Mouse (Mus musculus) heart, postnatal 25 days (tissue): ENCODE results near the gene Slc6a17. TPM values are rescaled to one million over a fixed set of nuclear protein-coding genes. Genes with fewer than 3 reads are reported as not detected.
A peak's percentile ranks its signal among the peaks of the same experiment; 100 is the strongest.

Experiments
- DNase-seq: peaks from one replicate; pipeline ENCODE4 v3.0.0; 2022; ENCODE audit warnings: low spot score
- intact Hi-C: fragments of 180-260 bp; cut with DNase I; formaldehyde crosslinking; loops from one replicate; pipeline ENCODE4 v1.15.1; 2025
- total RNA-seq, 2 experiments: library from RNA; stranded (reverse); gene quantifications; 2 replicates each; pipeline ENCODE4 v1.2.3; 2021

Gene Slc6a17
- 1 to 10 TPM; 1.5 to 2.4 TPM for total RNA-seq

DNA sequence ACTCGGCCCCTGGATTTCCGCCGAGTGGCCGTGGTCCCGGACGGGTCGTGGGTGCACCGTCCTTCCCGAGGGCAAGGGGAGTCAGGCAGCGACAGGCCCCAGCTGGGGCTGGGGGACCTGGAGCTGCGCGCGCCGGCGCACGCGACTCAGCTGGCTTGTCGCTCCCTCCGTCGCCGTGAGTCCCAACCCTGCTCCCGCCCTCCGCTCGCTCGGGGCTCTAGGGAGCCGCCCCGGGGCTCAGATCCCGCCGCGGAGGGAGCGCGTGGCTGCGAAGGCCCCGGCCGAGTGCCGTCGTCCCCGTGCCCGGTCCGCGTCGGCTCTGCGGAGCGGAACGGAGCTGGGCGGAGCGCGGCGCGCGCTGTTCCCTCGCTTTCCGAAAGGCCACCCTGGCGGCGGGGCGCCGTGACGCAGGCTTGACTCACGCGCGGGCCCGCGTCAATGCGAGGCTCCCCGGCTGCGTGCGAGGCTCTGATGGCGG, at the start of gene Slc6a17:
Gene Slc6a17 (minus strand): TSS at position 388 of the 478 bp plus-strand sequence.
- intact Hi-C loops = no loop called here
- no peak for DNase-seq

DNA sequence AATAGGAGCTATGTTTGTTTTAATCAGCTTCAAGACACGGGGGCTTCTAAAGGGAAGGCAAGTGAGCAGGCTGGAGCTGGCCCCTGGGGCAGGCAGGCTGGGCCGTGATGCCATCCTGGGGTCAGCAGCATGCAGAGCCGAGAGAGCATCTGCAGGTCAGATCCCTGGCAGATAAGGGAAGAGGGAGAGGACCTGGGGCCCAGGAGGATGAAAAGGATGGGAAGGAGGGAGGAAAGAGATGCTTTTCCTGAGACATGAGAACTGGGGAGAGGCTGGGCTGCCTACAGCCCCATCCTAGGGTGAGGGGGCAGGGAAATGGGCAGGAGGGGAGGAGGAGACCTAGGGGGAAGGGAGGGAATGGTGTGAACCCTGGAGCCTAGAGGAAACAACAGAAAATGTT, 47.5 kb upstream of the Slc6a17 start:
- intact Hi-C loops = no loop called here
- DNase-seq = no peak

DNA sequence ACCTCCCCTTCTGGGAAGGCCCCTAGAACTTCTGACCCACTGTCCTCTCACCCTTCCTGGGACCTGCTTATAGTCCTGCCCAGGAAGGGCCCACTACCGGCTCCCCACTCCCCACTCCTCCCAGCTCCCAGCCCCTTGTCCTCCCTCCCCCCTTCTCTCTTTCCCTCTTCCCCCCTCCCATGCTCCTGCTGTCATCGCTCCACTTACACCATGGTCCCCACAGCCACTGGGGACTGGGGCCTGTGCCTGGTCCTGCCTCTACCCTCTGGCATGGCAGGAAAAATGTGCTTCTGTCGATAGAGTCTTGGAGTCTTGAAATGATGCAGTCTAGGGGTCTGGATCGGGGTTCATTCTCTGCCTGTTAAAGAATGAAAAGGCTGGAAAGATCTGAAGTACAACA, 46.1 kb upstream of the Slc6a17 start:
- intact Hi-C loops = no loop called here
- no peak for DNase-seq

DNA sequence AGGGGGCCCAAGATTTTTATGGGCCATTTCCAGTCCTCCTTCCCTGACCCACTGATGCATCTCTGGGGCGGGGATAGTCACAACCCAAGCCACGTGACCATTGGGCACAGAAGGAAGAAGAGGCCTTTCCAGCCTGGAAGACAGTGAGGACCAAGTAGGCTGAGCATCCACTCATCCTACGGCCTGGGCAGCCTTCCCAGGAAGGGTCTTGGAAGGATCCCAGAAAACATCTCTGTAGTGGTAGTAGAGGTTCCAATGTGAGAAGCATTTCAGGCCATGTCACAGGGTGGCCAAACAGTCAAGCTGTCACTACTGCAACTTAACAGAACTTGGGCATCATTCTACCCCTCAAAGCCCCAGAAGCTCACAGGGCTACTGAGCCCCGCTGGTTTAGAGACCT, 44.8 kb upstream of the Slc6a17 start:
- no peak for DNase-seq
- intact Hi-C loops = no loop called here

DNA sequence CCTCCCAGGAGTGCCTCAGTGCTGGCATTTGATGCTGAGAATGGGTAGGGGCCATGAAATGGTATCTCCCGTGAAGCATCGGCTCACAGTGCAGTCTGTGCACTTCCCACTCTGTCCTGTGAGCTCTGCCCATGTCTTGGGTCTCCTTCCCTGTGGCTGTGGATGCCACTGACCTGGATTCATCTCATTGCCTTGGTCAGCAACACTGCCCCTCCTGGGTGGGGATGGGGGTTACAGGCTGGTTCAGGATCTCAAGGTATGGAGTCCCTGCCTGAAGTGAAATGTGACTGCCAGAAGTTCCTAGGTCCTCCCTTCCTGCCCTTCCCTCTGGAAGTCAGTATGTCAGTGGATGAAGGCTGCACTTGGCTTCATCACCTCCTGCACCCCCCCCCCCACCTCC, 44.3 kb upstream of the Slc6a17 start:
- intact Hi-C loops = no loop called here
- DNase-seq = no peak

DNA sequence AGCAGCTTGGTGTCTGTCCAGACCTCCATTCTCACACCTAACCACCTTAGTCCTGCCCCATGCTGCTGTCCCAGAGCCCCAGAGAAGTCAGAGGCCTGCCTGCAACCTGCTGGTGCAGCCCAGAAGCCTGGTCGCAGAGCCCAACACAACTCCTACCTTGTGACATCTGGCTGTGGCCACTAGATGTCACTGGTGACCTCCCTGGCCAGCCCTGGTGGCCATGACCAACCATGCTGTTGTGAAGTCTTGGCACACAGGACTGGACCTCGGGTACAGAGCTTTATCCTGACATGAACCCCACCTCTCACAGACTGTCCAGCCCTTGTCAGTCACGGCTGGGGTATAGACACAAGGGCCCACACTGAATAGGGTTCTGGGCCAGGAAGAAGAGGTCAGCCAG, 41.4 kb upstream of the Slc6a17 start:
- peak; percentile 54 for DNase-seq
- intact Hi-C loops = loop anchor here (1.0 to 2.0 kb wide), 2 partner anchors 20 to 54 kb away; no protein-coding TSS in a partner anchor

DNA sequence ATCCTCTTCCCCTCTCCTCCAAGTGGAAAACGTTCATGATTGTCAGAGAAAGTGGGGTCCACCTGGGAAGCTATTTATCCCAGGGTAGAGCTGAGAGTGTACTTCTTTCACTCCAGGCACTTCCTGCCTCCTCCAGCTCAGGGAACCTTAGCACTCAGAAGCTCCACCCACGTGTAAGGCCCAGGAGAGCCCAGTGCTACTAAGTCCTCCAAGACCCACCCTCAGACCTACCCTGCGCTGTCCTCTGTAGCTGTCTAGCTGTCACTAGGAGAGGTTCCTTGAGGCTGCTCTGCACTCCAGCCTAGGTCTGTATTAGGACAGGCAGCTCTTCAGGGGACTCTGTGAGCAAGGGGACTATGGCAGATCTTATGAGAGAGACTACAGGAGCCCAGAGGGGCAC, 40.9 kb upstream of the Slc6a17 start:
- intact Hi-C loops = loop anchor here (1.0 to 2.0 kb wide), 2 partner anchors 21 to 54 kb away; no protein-coding TSS in a partner anchor
- DNase-seq = no peak

DNA sequence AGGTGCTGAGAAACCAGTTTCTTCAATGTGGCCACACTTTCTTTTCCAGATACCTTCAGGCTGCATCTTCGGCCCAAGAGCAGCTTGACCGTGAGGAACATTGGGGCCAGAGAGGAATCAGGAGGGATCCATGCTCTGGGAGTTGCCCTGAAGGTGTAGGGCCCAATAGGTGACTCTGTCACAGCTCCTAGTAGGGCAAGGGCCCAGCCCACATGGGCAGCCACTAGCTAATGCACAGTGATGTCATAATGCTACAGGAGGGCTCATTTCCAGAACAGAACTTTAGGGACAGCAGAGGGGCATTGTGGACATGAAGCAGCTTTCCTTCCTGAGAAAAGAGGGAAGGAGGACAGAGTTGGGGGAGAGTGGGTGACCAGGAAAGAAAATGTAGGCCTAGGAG, 37.0 kb upstream of the Slc6a17 start, which contains the start of gene Ubl4b:
Gene Ubl4b (minus strand): TSS at position 232 of the 400 bp plus-strand sequence.
- no peak for DNase-seq
- intact Hi-C loops = loop anchor here (5.0 kb wide), 1 partner anchor 73 kb away; no protein-coding TSS in a partner anchor

DNA sequence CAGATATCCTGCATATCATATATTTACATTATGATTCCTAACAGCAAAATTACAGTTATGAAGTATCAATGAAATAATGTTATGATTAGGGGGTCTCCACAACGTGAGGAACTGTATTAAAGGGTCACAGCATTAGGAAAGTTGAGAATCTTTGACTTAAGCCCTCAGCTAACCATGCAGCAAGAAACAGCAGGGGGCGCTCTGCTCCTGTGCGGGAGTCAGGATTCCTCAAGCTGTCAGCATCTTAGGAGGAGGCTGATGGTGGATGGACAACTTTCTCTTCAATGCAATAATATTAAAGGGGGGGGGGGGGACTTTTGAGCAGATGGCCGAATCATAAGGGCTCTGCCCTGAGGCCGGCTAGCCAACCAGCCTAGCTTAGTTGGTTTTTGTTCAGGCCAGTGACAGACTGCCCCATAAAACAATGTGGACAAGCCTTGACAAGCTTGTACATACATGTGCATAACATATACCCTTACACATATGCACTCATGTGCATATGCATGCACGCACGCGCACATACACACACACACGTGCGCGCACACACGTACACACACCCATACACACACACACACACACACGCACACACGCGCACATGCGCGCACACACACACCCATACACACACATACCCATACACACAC, 32.7 kb upstream of the Slc6a17 start:
- DNase-seq = no peak
- intact Hi-C loops = loop anchor here (5.0 kb wide), 1 partner anchor 68 kb away; no protein-coding TSS in a partner anchor

DNA sequence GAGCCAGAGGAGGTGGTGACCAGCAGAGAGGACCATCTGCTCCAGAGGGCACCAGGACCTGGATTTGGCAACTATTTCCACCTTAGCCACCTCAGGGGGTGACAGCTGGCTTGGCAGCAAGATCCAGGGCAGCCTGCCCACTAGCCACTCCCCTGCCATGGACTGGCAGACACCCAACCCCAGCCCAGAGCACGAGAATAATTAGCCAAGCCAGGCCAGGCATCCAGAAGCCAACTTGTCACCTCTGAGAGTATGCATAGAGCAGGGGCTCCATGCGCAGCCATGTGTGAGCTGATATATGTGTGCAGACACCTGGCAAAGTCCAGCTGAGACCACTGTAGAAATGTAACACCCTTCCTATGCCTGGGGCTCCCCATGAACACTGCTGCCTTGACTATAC, 29.1 kb upstream of the Slc6a17 start:
- intact Hi-C loops = no loop called here
- DNase-seq = no peak

DNA sequence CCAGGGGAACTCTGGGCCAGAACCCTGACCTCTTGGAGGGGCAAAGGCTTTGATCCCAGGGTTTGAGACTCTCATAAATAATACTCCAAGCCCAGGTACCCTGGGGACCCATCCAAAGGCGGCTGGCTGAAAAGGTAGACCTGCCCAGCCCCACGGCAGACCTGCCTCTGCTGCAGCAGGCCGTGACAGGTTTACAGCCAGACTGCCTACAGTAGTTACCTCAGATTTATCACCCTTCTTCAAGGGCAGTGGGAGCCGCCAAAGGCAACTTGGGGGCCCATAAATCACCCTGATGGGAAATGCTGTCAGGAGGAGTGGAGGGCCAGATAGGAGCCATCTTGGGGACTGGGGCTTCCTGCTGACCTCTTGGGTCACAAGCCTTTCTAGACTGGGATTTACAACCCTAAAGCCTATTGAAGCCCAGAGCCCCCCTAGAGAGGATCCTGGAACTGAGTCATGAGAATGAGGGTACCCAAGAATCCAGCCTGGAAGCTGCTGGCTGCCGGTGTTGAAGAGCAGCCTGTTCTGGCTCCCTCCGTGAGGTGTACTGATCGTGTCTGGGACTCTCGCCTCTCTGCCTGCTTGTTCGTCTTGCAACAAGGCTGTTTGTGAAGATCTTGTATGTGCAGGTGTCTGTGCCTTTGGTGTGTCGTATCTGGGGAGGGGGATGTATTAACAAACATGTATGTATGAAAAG, 28.0 kb upstream of the Slc6a17 start:
- intact Hi-C loops = no loop called here
- DNase-seq = no peak

DNA sequence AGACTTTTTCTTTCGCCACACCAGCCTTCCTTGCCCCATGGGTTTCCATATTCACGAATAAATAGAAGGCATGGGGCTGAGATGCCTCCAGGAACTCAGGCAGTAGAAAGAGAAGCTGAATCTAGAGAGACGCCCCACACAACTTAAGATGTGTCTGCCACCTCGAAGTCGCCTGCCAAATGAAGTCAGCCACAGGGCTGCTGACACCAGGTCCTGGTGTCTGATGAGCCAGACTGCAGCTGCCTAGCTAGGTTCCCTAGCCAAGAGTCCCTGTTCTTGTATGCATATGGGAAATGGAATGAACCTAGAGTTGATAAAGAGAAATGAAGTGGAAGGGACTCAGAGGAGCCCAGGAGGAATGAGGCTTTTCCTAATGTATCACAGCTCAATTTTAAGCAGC, 27.5 kb upstream of the Slc6a17 start:
- intact Hi-C loops = no loop called here
- DNase-seq = no peak

DNA sequence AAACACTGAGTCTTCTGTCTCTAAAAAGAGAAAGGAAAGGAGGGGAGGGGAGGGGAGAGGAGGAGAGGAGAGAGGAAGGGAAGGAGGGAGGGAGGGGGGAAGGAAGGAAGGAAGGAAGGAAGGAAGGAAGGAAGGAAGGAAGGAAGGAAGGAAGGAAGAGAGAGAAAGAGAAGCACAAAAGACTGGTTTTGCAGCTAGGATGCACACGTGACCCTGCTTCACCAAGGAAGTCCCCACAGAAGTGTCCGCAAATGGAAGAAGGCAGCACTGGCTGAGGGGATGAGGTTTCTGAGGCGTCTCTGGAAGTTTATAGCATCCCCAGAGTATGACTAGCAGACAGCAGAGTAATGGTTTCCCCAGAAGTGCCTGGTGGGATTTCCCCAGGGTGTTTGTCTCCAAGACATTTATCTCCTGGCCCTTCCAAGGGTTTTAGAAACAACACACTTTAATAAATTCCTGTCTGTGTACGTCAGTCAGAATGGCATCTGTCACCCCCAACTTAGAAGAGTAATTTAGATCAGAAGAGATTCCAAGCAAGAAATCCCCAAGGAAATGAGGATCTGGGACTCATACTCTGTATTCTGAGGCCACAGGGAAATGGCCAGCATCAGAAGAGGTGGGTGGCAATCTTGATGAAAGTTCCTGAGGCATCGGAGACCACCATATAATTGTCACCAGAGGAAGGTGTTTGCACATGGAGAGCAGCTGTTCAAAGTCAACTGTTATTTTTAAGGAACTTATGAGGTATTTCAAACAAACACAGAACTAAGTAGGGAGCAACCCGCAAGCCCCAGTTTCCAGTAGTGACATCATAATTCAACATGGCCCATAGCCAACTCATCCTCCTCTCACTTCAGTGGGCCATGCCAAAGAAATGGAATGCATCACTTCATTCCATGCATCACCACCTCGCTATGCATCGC, 25.6 kb upstream of the Slc6a17 start:
- intact Hi-C loops = no loop called here

DNA sequence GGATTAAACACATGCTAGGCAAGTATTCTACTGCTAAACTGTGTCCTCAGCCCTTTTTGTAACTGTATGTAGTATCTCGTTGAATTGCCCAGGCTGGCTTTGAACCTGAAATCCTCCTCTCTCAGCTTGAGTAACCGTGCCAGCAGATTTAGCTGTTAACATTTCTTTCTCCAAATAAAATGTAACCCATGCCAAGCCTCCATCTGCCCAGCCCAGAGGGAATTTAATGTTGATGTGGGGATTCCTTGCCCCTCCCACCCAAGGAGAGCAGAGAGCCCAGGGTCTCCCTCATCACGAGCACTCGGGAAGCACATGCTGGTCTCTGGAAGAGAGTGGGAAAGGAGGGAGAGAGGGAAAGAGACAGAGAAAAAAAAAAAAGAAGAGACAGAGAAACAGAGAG, 24.8 kb upstream of the Slc6a17 start:
- intact Hi-C loops = no loop called here
- no peak for DNase-seq

More for the DNA sequence above, 25.6 kb upstream of the Slc6a17 start:
- no peak for DNase-seq

DNA sequence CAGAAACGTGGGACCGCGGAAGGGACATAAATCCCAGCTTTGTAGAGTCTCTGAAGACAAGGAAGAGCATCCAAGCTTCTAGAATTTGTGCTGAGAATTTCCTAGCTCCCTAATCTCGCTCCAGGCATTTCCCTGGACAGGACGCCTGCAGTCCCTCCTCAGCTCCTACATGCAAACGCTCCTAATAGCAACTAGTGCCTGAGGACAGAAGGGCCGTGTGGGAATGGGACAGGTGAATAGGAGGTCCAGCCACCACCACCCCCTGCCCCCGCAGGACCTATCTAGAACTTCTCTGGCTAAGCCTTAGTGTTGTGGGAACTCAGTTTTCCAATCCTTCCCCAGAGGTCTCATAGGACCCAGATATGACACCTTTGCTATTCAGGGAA, 19.7 kb upstream of the Slc6a17 start:
- no peak for DNase-seq
- intact Hi-C loops = no loop called here

DNA sequence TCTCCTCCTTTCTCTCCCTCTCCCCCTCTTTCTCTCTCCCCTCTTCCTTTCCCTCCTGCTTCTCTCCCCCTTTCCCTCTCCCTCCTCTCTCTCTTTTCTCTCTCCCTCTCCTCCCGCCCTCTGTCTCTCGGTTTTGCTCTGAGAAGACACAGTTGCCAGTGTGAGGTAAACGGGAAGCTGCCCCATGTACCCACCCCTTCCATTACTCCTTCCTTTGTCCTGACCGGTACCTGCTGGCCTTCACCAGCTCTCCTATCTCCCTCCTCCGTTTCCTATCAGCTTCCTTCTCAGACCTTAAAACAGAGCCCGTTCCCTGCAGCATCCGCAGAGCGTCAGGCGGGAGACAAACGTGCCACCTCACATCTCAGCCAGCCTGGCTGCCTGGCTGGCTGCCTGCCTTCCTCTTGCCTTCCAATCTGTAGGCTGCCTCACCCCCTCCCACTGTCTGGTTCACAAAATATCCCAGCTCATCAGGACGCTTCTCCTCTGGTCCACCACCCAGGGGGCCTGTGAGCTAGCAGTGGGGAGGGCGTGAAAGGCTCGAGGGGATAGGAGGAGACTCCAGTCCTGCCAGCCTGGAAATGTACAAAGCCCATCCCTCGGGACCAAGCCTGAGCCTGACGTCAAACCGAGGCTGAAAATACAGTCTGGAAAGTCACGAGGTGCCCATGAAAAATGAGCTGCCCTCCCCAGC, 19.1 kb upstream of the Slc6a17 start:
- intact Hi-C loops = no loop called here

DNA sequence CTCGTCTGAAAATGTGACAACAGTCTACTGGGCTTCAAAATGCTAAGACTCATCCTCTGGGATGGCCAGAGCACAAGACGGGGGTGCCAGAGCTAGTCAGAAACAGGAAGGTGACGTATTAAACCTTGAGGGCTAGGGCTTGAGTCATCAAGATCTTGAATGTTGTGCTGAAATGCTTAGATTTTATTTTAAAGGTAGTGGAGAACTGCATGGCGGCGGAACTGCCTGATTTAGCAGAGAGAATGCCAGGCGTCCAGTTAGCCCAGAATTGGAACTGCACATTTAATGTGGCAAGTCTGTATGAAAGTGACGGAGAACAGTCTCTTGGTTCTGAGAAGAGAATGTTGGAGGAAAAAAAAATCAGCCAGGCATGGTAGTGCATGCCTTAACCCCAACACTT, 17.1 kb upstream of the Slc6a17 start:
- no peak for DNase-seq
- intact Hi-C loops = no loop called here

More for the DNA sequence above, 19.1 kb upstream of the Slc6a17 start:
- peak; percentile 15 for DNase-seq

DNA sequence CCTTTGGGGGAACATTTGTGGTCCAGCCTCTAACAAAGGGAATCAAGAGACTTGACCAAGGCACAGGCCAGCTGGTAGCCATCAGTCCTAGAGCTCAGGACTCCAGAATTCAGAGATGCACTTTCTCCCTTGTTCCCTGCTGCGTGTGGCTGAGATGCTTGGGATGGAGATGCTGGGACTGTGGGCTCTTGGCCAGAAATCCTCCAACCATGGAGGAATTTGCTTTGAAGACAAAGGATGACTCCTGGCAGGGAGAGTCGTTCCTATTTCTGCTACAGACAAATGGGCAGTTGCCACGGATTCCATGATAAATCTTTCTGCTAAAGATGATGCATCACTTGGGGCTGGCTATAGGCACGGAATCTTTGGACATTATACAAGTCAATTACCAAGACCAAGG, 15.7 kb upstream of the Slc6a17 start:
- intact Hi-C loops = no loop called here
- DNase-seq = no peak

DNA sequence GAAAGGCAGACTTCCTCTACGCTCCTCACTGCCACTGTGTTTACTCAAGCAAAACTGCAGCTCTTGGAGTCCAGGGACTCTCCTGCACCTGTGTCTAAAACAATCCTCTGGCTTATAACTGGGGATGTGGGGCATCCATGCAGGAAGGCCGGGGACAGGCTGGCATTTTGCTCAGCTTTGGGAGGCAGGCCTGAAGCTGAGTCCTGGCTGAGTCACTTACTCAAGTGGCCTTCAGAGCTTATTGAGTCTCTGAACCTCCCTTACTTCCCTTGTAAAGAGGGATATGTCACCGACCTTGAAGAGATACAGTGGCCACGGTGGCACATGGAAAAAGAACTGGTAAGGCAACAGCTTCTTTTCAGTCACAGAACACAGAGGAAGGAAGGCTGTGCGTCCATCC, 12.8 kb upstream of the Slc6a17 start:
- DNase-seq = no peak
- intact Hi-C loops = no loop called here

DNA sequence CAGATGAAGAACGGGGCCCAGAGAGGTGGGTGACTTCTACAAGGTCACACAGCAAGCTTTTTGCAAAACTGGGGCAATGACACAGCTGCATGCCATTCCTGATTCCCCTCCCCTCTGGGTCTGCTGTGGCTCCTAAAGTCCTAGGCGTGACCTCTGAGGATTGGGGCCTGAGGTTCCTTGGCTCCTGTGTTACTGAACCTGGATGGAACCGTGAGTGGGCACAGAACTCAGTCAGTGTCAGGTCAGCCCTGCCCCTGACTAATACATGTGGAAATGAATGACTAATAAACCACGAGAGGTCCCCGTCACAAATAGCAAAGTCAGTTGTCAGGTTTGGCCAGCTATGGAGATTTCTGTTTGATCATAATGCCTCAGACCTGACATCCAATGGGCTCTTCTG, 11.4 kb upstream of the Slc6a17 start:
- no peak for DNase-seq
- intact Hi-C loops = no loop called here
